Mouse (Mus musculus) olfactory bulb, adult 2 months (tissue): Measurements from ENCODE around the gene Mettl25.

Experiments used
- CTCF ChIP-seq: fragments of 200-500 bp; IDR thresholded peaks from 2 replicates; pipeline ENCODE4 v1.5.1; 2012; ENCODE audit warnings: low read depth, mild to moderate bottlenecking, low read length, moderate library complexity; ENCODE audit not compliant: insufficient read depth
- POLR2A ChIP-seq: fragments of 200-500 bp; IDR thresholded peaks from 2 replicates; pipeline ENCODE4 v1.6.1; 2012; ENCODE audit warnings: mild to moderate bottlenecking, low read depth, low read length, moderate library complexity; ENCODE audit not compliant: insufficient read depth

DNA sequence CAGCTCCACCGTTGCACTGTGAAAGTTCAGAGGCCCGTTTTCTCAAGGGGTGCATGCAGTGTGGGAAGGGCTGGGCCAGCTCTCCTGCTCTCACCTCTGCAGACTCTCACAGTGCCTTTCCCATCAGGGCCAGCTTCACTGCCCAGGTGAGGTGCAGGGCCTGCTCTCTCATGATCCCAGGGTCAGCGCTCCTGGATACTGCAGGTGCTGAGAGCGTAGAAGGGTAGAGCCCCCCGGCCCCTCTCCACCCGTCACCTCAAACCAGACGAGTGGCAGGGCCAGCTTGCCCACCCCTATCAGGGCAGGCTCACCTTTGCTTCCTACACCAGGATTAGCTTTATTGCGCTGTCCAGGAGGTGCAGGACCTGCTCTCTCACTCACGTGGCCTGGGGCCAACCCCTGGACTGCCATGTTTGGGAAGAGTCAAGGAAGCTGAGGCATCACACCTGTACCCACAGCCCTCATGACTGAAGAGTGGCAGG is 68.3 kb downstream of the Mettl25 start:
- no peak for TF ChIP-seq CTCF
- no peak for TF ChIP-seq POLR2A
